Mouse (Mus musculus): ENCODE measurements at regions not wholly inside any gene's neighbourhood (a gene's known extent, or its start where the extent isn't known, plus 50 kb on each side); places are given as distances from the start of the nearest gene placed in this dataset.

- TF ChIP-seq GATA4 (IDR thresholded peaks at IDR 0.05; ENCODE audit: insufficient replicate concordance, low read length), result no peak
Measured at GRCm38 (mm10) chr13:97638457-97639088, 121.9 kb downstream of the Gm10260 start.

- no peak for TF ChIP-seq GATA4 (IDR thresholded peaks at IDR 0.05; ENCODE audit: insufficient replicate concordance, low read length)
Measured at GRCm38 (mm10) chr13:97637506-97637905, 122.9 kb downstream of the Gm10260 start.

- TF ChIP-seq GATA4 (IDR thresholded peaks at IDR 0.05; ENCODE audit: insufficient replicate concordance, low read length), result no peak
Measured at GRCm38 (mm10) chr13:97634041-97634788, 126.2 kb downstream of the Gm10260 start.

- no peak for TF ChIP-seq GATA4 (IDR thresholded peaks at IDR 0.05; ENCODE audit: insufficient replicate concordance, low read length)
Measured at GRCm38 (mm10) chr13:97633551-97633950, 126.9 kb downstream of the Gm10260 start.

- TF ChIP-seq GATA4 (IDR thresholded peaks at IDR 0.05; ENCODE audit: insufficient replicate concordance, low read length), result no peak
Measured at GRCm38 (mm10) chr13:97631872-97632402, 128.5 kb downstream of the Gm10260 start.

- TF ChIP-seq GATA4 (IDR thresholded peaks at IDR 0.05; ENCODE audit: insufficient replicate concordance, low read length), result no peak
Measured at GRCm38 (mm10) chr13:97630921-97631320, 129.5 kb downstream of the Gm10260 start.

- no peak for TF ChIP-seq GATA4 (IDR thresholded peaks at IDR 0.05; ENCODE audit: insufficient replicate concordance, low read length)
Measured at GRCm38 (mm10) chr13:97628608-97629007, 131.8 kb downstream of the Gm10260 start.

GRCm38 (mm10) chr13:97627247-97627646 lies 133.2 kb downstream of the Gm10260 start:
- no peak for TF ChIP-seq GATA4 (IDR thresholded peaks at IDR 0.05; ENCODE audit: insufficient replicate concordance, low read length)

GRCm38 (mm10) chr13:97626786-97627185 lies 133.6 kb downstream of the Gm10260 start:
- TF ChIP-seq GATA4 (IDR thresholded peaks at IDR 0.05; ENCODE audit: insufficient replicate concordance, low read length), result no peak

- no peak for TF ChIP-seq GATA4 (IDR thresholded peaks at IDR 0.05; ENCODE audit: insufficient replicate concordance, low read length)
Measured at GRCm38 (mm10) chr13:97626116-97626515, 134.3 kb downstream of the Gm10260 start.

GRCm38 (mm10) chr13:97625391-97625790 lies 135.0 kb downstream of the Gm10260 start:
- TF ChIP-seq GATA4 (IDR thresholded peaks at IDR 0.05; ENCODE audit: insufficient replicate concordance, low read length), result no peak

- TF ChIP-seq GATA4 (IDR thresholded peaks at IDR 0.05; ENCODE audit: insufficient replicate concordance, low read length), result no peak
Measured at GRCm38 (mm10) chr13:97618190-97618586, 142.2 kb downstream of the Gm10260 start.

GRCm38 (mm10) chr13:97617511-97618189 lies 142.8 kb downstream of the Gm10260 start:
- no peak for TF ChIP-seq GATA4 (IDR thresholded peaks at IDR 0.05; ENCODE audit: insufficient replicate concordance, low read length)

GRCm38 (mm10) chr13:97616919-97617318 lies 143.5 kb downstream of the Gm10260 start:
- no peak for TF ChIP-seq GATA4 (IDR thresholded peaks at IDR 0.05; ENCODE audit: insufficient replicate concordance, low read length)

- TF ChIP-seq GATA4 (IDR thresholded peaks at IDR 0.05; ENCODE audit: insufficient replicate concordance, low read length), result no peak
Measured at GRCm38 (mm10) chr13:97607221-97607723, 153.2 kb downstream of the Gm10260 start.

Measured in liver, adult (tissue).